Mouse (Mus musculus): ENCODE results near the gene Gm6509. TPM values are rescaled to one million over a fixed set of nuclear protein-coding genes. Genes with fewer than 3 reads are reported as not detected.

The Gm6509 gene
- polyA plus RNA-seq (2017; shearing (Covaris generic)), result under 1 TPM; 0.17 to 0.28 TPM

GRCm38 (mm10) chr5:94623679-94624078 lies at the start of gene Gm6509:
TSS of gene Gm6509 (plus strand) at chr5:94623979.

GRCm38 (mm10) chr5:94616242-94616641 lies 7.5 kb upstream of the Gm6509 start, which contains the start of gene Gm3147:
TSS of gene Gm3147 (minus strand) at chr5:94616342.

GRCm38 (mm10) chr5:94648082-94648481 lies 24.3 kb downstream of the Gm6509 start, which contains the start of gene Gm6205:
TSS of gene Gm6205 (plus strand) at chr5:94648382.

Other genes with a start within 250 kb of the Gm6509 start
- under 1 TPM in 1 of 2 experiments, not detected in 1; 0.60 TPM for gene Gm7682, start 178.2 kb upstream of the Gm6509 start, polyA plus RNA-seq (2017; shearing (Covaris generic))
- gene Gm3139, start 97.7 kb upstream of the Gm6509 start, polyA plus RNA-seq (2017; shearing (Covaris generic)), result 1 to 10 TPM in 1 of 2 experiments, under 1 TPM in 1; 0.87 to 2.4 TPM
- gene Gm3147, start 7.6 kb upstream of the Gm6509 start, polyA plus RNA-seq (2017; shearing (Covaris generic)), result not detected
- gene Gm6205, start 24.4 kb downstream of the Gm6509 start, polyA plus RNA-seq (2017; shearing (Covaris generic)), result under 1 TPM in 1 of 2 experiments, not detected in 1; 0.72 TPM
- 1 to 10 TPM; 1.2 to 3.1 TPM for gene Gm3183, start 241.5 kb downstream of the Gm6509 start, polyA plus RNA-seq (2017; shearing (Covaris generic))